Mouse (Mus musculus) lung, postnatal 0 days (tissue): ENCODE measurements around the gene Arhgef16.

ENCODE experiments used
- CTCF ChIP-seq: IDR thresholded peaks from 2 replicates; pipeline ENCODE4 v1.5.1; 2016; ENCODE audit warnings: antibody characterized with exemption, mild to moderate bottlenecking
- EP300 ChIP-seq: IDR thresholded peaks from 2 replicates; pipeline ENCODE4 v1.6.1; 2016; ENCODE audit warnings: antibody characterized with exemption, mild to moderate bottlenecking, control low read depth

DNA sequence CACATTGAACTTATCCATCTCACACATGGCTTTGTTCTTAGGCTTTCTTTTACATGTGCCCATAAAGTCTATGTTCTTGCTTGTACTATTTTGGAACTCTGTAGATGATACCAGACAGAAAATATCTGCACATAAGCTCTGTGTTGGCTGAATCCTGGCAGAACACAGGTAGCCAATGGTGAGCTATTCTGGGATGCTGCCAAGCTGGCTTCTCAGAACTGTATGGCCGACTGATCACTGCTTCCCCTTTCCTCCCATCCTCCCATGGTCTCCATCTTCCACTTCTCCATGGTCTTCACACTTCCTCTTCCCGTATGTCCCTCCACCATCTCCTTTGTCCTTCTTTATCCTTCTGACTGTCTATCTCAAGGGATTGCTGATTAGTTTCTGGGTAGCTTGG is 7.7 kb upstream of the Arhgef16 start:
- TF ChIP-seq CTCF (no peak), EP300 (no peak)
